Mouse (Mus musculus): ENCODE measurements around the gene Snrpf. TPM values are rescaled to one million over a fixed set of nuclear protein-coding genes. Genes with fewer than 3 reads are reported as not detected.
"Not testable (repeated sequence)": the region's sequence is repeated elsewhere in the genome, so short reads cannot be mapped to it uniquely, and the experiment has no call there.

The Snrpf gene
- polyA plus RNA-seq, 1 experiment from 2014 or later = 111 TPM

DNA sequence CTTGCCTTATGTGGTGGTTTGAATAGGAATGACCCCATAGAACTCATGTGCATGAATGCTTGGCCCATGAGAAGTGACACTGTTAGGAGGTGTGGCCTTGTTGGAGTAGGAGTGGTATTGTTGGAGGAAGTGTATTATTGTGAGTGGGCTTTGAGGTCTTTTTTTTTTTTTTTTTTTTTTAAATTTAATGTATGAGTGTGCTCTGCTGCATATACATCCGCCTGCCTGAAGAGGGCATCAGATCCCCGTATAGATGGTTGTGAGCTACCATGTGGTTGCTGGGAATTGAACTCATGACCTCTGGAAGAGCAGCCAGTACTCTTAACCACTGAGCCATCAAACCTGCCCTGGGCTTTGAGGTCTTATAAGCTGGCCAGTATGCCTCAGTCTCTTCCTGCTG is 17.3 kb downstream of the Snrpf start:
- H3K4me3 ChIP-seq = no peak overlapping the region
- no peak overlapping the region for H3K4me2 ChIP-seq (replicated peaks)
- H3K27me3 ChIP-seq (replicated peaks) = no peaks in the 10 kb centered on the region
- H3K9ac ChIP-seq = no peak overlapping the region
- no peak overlapping the region for H3K27ac ChIP-seq
- ATAC-seq (ENCODE audit: low FRiP score, low read depth) = no peak
- no peaks in the 10 kb centered on the region for H3K9me3 ChIP-seq
- WGBS = 89% methylated on average over 2 of the region's 2 CpGs
- no peaks in the 10 kb centered on the region for H3K4me1 ChIP-seq
- no peaks in the 10 kb centered on the region for H3K36me3 ChIP-seq

DNA sequence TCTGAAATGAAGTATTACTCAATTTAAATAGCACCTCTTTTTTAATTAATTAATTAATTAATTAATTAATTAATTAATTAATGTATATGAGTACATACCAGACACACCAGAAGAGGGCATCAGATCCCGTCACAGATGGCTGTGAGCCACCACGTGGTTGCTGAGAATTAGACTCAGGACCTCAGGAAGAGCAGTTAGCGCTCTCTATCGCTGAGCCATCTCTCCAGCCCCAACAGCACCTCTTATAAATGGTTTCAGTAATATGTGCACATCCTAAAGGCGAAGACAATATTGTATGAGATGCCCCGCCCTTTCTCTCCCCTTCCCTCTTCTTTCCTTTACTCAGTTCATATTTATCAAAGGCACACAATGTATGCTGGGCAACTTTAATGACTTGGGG is 20.8 kb downstream of the Snrpf start:
- Histone ChIP-seq H3K27ac (no peak overlapping the region), H3K4me1 (no peaks in the 10 kb centered on the region), H3K36me3 (no peaks in the 10 kb centered on the region), H3K9me3 (no peaks in the 10 kb centered on the region), H3K27me3 (replicated peaks) (no peaks in the 10 kb centered on the region), H3K4me2 (replicated peaks) (no peak overlapping the region), H3K9ac (no peak overlapping the region), H3K4me3 (no peak overlapping the region)
- 87% methylated on average over 6 of the region's 6 CpGs for WGBS
- ATAC-seq (ENCODE audit: low FRiP score, low read depth) = no peak

DNA sequence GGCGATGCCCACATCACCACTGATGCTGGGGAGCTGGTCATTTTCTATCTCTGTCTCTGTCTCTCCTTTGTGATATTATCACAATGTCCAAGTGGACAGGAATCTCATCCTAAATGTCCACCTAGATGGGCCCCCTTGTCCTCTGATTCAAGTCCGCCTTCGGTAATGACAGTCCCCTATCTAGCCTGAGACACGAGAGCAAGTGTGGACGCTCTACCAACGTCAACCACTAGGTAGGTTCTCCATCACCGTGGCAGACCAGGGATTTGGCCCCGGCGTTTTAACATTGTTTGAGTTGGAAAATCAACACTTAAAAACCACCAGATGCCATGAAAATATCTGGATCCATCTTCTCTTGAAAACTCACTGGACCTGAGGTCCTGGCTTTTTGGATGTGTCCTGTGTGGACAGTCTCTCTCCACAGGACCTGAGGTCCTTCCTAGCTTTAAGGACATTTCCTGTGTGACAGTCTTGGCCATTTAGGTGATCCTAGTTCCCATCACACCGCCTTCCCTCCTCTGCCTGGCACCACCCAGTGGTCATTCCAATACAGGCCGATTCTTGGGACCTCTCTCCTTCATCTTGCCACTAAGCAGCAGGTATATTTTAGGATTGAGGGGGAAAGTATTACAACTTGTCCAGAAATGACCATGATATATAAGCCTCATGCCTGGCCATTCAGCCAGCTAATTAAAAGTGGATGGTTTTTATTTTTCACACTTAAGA is 21.5 kb downstream of the Snrpf start:
- Histone ChIP-seq H3K4me3 (no peak overlapping the region), H3K36me3 (no peaks in the 10 kb centered on the region), H3K27ac (no peak overlapping the region), H3K4me1 (no peaks in the 10 kb centered on the region), H3K9ac (no peak overlapping the region), H3K27me3 (replicated peaks) (no peaks in the 10 kb centered on the region), H3K9me3 (no peaks in the 10 kb centered on the region), H3K4me2 (replicated peaks) (no peak overlapping the region)
- ATAC-seq (ENCODE audit: low FRiP score, low read depth) = no peak
- WGBS = 90% methylated on average over 11 of the region's 11 CpGs

DNA sequence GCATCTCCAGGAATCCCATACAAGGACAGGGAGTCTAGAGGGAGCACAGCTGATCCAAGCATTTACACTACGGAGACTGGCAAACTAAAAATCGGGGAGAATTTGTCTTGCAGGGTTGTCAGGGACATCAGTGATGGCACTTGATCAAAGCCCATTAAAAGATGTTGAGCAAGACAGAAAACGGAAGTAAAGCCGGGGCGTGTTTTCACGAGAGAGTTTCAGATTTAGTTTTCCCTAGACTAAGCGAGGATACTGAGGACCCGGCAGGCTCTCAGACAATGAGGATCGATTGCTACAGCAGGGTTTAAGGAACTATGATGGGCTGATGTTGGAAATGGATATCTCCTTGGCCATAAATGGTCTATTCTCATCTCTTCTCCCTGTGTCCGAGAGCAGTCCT is 22.4 kb downstream of the Snrpf start:
- no peak overlapping the region for H3K27ac ChIP-seq
- no peak overlapping the region for H3K9ac ChIP-seq
- no peak overlapping the region for H3K4me2 ChIP-seq (replicated peaks)
- no peak overlapping the region for H3K4me3 ChIP-seq
- H3K4me1 ChIP-seq = no peaks in the 10 kb centered on the region
- 90% methylated on average over 10 of the region's 10 CpGs for WGBS
- no peaks in the 10 kb centered on the region for H3K27me3 ChIP-seq (replicated peaks)
- ATAC-seq (ENCODE audit: low FRiP score, low read depth) = no peak
- H3K36me3 ChIP-seq = no peaks in the 10 kb centered on the region
- no peaks in the 10 kb centered on the region for H3K9me3 ChIP-seq

DNA sequence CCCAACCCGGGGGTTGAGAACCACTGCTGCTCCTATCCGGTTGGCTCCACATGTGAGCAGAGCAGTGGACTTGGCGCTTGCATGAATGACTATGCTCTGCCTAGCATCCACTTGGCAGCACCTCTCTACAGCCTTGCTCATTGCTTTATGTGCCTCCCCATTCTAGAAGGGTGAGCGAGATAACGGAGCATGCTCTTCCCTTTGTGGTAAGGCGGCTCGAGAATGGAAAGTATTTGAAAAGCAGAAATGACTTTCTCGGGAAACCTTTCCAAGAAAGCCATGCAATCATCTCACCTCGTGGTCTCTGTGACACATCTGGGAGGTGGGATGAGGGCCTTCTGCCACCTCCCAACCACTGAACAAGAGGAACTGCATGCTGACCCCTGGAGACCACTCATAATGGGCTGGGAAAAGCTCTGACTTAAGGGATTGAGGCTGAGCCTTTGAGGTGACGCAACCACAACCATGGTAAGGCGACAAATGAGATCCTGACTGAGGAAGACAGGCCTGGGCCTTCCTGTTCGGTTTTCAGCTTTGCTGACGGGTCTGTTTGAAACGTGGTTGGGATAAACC is 24.9 kb downstream of the Snrpf start:
- no peaks in the 10 kb centered on the region for H3K27me3 ChIP-seq (replicated peaks)
- no peak overlapping the region for H3K4me2 ChIP-seq (replicated peaks)
- no peak overlapping the region for H3K4me3 ChIP-seq
- H3K9ac ChIP-seq = no peak overlapping the region
- no peaks in the 10 kb centered on the region for H3K4me1 ChIP-seq
- no peaks in the 10 kb centered on the region for H3K36me3 ChIP-seq
- ATAC-seq (ENCODE audit: low FRiP score, low read depth) = no peak
- no peak overlapping the region for H3K27ac ChIP-seq
- H3K9me3 ChIP-seq = no peaks in the 10 kb centered on the region
- 92% methylated on average over 14 of the region's 14 CpGs for WGBS

DNA sequence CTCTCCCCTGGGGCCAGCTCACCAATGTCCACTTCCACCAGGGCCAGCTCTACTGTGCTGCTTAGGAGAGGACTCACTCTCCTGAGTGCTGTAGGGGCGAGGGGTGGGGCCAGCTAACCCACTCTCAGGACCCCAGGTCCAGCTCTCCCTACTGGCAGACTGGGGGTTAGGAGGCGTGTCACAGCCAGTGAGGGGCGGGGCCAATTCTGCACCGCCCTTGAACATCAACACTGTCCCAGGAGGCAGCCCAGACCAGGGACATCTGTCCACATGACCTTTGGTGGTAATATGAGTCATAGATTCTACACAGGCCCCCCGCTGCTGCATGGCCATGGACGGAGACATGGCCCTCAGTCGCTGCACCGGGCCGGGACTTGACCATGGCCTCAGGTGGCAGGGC is 29.7 kb downstream of the Snrpf start:
- H3K9ac ChIP-seq = no peak overlapping the region
- H3K36me3 ChIP-seq = no peaks in the 10 kb centered on the region
- ATAC-seq (ENCODE audit: low FRiP score, low read depth) = no peak
- no peaks in the 10 kb centered on the region for H3K4me1 ChIP-seq
- H3K27me3 ChIP-seq (replicated peaks) = no peaks in the 10 kb centered on the region
- H3K4me3 ChIP-seq = no peak overlapping the region
- 47% methylated on average over 9 of the region's 9 CpGs for WGBS
- no peak overlapping the region for H3K4me2 ChIP-seq (replicated peaks)
- H3K27ac ChIP-seq = no peak overlapping the region
- no peaks in the 10 kb centered on the region for H3K9me3 ChIP-seq

DNA sequence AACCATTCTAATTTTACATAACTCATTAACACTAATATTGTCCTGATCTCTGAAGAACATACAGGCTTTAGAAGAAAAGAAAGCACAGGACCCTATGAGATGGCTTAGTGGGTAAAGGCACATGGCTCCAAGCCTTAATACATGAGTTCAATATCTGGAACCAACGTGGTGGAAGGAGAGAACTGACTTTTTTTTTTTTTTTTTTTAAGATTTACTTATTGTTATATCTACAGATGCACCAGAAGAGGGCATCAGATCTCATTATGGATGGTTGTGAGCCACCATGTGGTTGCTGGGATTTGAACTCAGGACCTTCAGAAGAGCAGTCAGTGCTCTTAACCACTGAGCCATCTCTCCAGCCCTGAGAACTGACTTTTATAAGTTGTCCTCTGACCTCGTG is 31.5 kb downstream of the Snrpf start:
- not testable (repeated sequence) for H3K4me2 ChIP-seq (replicated peaks); H3K27ac ChIP-seq; H3K27me3 ChIP-seq (replicated peaks); ATAC-seq (ENCODE audit: low FRiP score, low read depth); H3K9ac ChIP-seq; H3K4me1 ChIP-seq; H3K36me3 ChIP-seq; H3K4me3 ChIP-seq; H3K9me3 ChIP-seq
- WGBS = 82% methylated on average over 2 of the region's 2 CpGs

DNA sequence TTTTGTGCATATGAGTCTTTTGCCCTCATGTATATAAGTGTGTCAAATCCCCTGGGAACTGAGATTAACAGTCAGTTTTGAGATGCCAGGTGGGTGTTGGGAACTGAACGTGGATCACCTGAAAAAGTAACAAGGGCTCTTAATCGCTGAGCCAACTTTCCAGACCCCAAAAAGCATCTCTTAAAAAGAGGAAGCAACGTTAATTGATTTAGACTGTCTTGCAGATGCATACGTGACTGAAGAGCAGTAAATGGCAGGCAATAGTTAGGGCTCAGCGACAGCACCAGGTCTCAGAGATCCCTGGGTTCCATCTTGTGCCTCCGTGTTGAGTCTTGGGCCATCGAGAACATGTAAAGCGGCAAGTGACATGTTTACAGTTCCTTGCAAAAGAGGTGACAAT is 36.9 kb downstream of the Snrpf start:
- Histone ChIP-seq H3K27me3 (replicated peaks) (no peaks in the 10 kb centered on the region), H3K27ac (no peak overlapping the region), H3K4me2 (replicated peaks) (no peak overlapping the region), H3K4me3 (no peak overlapping the region), H3K36me3 (no peaks in the 10 kb centered on the region), H3K9ac (no peak overlapping the region), H3K9me3 (no peaks in the 10 kb centered on the region), H3K4me1 (no peaks in the 10 kb centered on the region)
- 85% methylated on average over 8 of the region's 8 CpGs for WGBS
- no peak for ATAC-seq (ENCODE audit: low FRiP score, low read depth)

DNA sequence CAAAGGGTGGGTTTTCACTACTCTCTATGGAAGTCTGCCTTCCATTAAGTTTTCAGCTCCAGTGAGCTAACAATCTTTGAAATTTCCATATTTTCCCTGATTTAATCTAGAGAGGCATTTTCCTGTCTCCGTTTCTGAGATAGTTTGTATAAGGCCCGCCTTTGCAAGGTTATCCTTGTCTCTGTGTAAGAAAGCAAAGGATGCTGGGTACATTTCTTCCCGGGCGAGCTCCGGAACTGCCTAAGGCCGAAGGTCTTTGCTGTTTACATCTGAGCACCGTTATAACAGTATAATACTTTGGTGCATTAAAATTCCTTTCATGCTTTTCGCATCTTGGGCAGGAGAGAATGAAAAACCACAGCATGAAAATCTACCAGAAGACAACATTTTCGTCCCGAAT is 39.7 kb downstream of the Snrpf start:
- H3K27me3 ChIP-seq (replicated peaks) = no peaks in the 10 kb centered on the region
- no peak overlapping the region for H3K4me3 ChIP-seq
- H3K4me1 ChIP-seq = no peaks in the 10 kb centered on the region
- H3K9ac ChIP-seq = no peak overlapping the region
- no peaks in the 10 kb centered on the region for H3K36me3 ChIP-seq
- WGBS = 91% methylated on average over 10 of the region's 10 CpGs
- no peak overlapping the region for H3K27ac ChIP-seq
- no peaks in the 10 kb centered on the region for H3K9me3 ChIP-seq
- no peak for ATAC-seq (ENCODE audit: low FRiP score, low read depth)
- H3K4me2 ChIP-seq (replicated peaks) = no peak overlapping the region

DNA sequence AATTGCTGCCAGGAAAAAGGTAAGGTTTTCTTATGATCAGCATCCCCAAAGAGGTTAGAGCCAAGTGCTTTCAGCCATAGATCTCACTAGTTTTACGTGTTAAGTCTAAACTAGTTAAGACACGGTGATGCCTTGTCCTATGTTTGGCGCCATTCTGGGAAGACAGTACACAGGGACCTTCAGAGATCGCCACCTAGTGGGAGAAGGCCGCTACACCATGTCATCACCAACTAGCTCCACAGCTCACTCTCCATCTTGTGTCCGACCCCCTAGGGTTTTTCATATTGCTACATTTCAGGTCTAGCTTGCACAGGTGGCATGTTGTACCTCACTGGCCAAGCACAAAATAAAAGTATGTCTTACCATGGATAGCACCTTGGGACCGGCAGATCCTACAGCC is 40.5 kb downstream of the Snrpf start:
- Histone ChIP-seq H3K4me1 (no peaks in the 10 kb centered on the region), H3K9ac (no peak overlapping the region), H3K27me3 (replicated peaks) (no peaks in the 10 kb centered on the region), H3K36me3 (no peaks in the 10 kb centered on the region), H3K9me3 (no peaks in the 10 kb centered on the region), H3K27ac (no peak overlapping the region), H3K4me3 (no peak overlapping the region), H3K4me2 (replicated peaks) (no peak overlapping the region)
- 17% methylated on average over 7 of the region's 7 CpGs for WGBS
- ATAC-seq (ENCODE audit: low FRiP score, low read depth) = no peak; the same call in 1 of the 2 replicates

DNA sequence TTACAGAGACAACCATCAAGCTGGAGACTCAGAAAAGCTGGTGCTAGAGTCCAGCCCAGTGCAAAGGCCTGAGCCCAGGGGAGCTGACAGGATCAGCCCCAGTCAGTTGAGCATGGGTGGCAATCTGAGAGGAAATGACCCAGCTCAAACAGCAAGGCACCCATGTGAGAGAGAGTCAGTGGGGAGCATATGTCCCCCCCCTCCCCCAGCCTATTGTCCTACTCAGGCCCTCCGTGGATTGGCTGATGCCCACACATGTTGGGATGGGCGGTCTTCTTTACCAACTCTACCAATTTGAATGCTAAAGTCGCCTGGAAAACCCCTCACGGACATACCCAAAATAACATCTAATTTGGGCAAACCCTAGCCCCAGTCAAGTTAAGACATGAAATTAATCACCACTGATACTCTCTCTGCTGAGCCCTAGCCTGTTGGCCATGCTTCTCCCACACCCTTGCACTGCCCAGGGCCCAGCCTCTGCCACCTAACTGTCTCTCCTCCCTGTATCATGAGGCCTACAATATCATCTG is 41.7 kb downstream of the Snrpf start:
- Histone ChIP-seq H3K4me2 (replicated peaks) (no peak overlapping the region), H3K9me3 (no peaks in the 10 kb centered on the region), H3K36me3 (no peaks in the 10 kb centered on the region), H3K27ac (no peak overlapping the region), H3K27me3 (replicated peaks) (no peaks in the 10 kb centered on the region), H3K4me3 (no peak overlapping the region), H3K4me1 (no peaks in the 10 kb centered on the region), H3K9ac (no peak overlapping the region)
- WGBS = 93% methylated on average over 4 of the region's 4 CpGs
- no peak for ATAC-seq (ENCODE audit: low FRiP score, low read depth)

DNA sequence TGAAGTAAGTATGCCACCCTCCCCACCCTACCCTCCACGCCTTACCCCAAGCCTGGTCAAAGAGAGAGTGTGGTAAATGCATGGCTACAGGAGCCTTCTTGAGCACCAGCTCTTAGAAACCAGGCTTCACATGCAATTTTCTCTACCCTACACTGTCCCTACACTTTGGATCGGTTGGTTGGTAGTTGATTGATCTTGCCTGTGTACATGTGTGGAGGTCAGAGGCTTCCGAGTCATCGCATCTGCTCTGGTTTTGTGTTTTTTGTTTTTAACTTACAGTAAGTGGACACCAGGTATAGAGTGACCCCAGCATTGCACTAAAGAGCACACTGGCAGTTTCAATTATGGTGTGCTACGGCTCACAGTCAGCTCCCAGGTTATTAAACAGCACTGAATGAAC is 45.3 kb downstream of the Snrpf start:
- Histone ChIP-seq H3K4me2 (replicated peaks) (no peak overlapping the region), H3K4me1 (peaks cover 6% of the 10 kb centered on the region; the same call in 1 of the 2 replicates), H3K9me3 (no peaks in the 10 kb centered on the region), H3K4me3 (no peak overlapping the region), H3K27ac (no peak overlapping the region), H3K27me3 (replicated peaks) (0 out of 2 replicates have a peak, but pooled peaks cover 4% of the 10 kb centered on the region), H3K9ac (no peak overlapping the region), H3K36me3 (no peaks in the 10 kb centered on the region)
- no peak for ATAC-seq (ENCODE audit: low FRiP score, low read depth)
- WGBS = 88% methylated on average over 5 of the region's 5 CpGs

DNA sequence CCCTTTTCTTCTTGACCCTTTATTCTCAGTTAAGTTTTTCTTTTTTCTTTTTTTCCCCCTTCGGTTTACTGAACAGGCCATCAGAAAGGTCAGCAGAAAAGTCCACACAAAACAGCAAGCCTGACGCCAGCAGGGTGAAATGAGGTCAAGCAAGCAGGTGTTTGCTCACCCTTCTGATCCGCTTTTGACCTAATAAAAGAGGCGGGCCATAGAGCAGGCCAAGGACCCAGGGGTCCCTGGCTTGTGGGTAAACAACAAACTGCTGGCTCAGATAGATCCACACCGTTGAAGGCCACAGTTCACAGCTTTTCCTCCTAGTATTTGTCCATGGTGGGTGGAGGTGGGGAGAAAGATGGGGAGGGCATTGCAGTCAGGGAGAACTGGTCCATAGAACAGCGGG is 46.3 kb downstream of the Snrpf start:
- Histone ChIP-seq H3K4me1 (peaks cover 6% of the 10 kb centered on the region; the same call in 1 of the 2 replicates), H3K27me3 (replicated peaks) (0 out of 2 replicates have a peak, but pooled peaks cover 4% of the 10 kb centered on the region), H3K36me3 (no peaks in the 10 kb centered on the region), H3K4me3 (no peak overlapping the region), H3K27ac (no peak overlapping the region), H3K9ac (no peak overlapping the region), H3K4me2 (replicated peaks) (no peak overlapping the region), H3K9me3 (no peaks in the 10 kb centered on the region)
- 54% methylated on average over 6 of the region's 6 CpGs for WGBS
- ATAC-seq (ENCODE audit: low FRiP score, low read depth) = no peak
